Mouse (Mus musculus) small intestine, adult 2 months (tissue): ENCODE measurements around the gene Csmd2. TPM values are rescaled to one million over a fixed set of nuclear protein-coding genes. Genes with fewer than 3 reads are reported as not detected.

Source experiments
- H3K27ac ChIP-seq: fragments of 200-500 bp; 2 replicates; pipeline ENCODE4 v1.5.1; 2012; ENCODE audit warnings: low read depth, low read length, control low read depth, inconsistent platforms; ENCODE audit not compliant: insufficient read depth
- H3K27me3 ChIP-seq: fragments of 200-500 bp; 2 replicates; pipeline ENCODE4 v1.6.1; 2012; ENCODE audit warnings: mild to moderate bottlenecking, moderate library complexity, low read length, inconsistent platforms; ENCODE audit not compliant: control insufficient read depth, insufficient read depth
- H3K36me3 ChIP-seq: fragments of 200-500 bp; 2 replicates; pipeline ENCODE4 v1.6.1; 2012; ENCODE audit warnings: mild to moderate bottlenecking, low read length, control low read depth, inconsistent platforms; ENCODE audit not compliant: control insufficient read depth, insufficient read depth
- H3K4me1 ChIP-seq: fragments of 200-500 bp; 2 replicates; pipeline ENCODE4 v1.6.1; 2012; ENCODE audit warnings: low read length, inconsistent platforms, mixed read lengths; ENCODE audit not compliant: control insufficient read depth, insufficient read depth, insufficient read length
- H3K4me3 ChIP-seq: fragments of 200-500 bp; 2 replicates; pipeline ENCODE4 v1.5.1; 2012; ENCODE audit warnings: low read depth, mild to moderate bottlenecking, control low read depth, inconsistent platforms, low read length, moderate library complexity
- CTCF ChIP-seq: fragments of 200-500 bp; IDR thresholded peaks from 2 replicates; pipeline ENCODE4 v1.5.1; 2012; ENCODE audit warnings: low read depth, mild to moderate bottlenecking, control low read depth, inconsistent platforms, low read length, moderate library complexity, mixed read lengths; ENCODE audit not compliant: insufficient replicate concordance, insufficient read length; ENCODE audit errors: extremely low read depth
- POLR2A ChIP-seq: fragments of 200-500 bp; IDR thresholded peaks from 2 replicates; pipeline ENCODE4 v1.6.1; 2012; ENCODE audit warnings: low read depth, mild to moderate bottlenecking, control low read depth, inconsistent platforms, low read length, moderate library complexity
- WGBS: fragments of 180-500 bp; shearing (Covaris S2); methylation state at CpG from one replicate; pipeline ENCODE4 v1.1.7; 2018; 5-methylcytosine and 5-hydroxymethylcytosine counted together
- polyA plus RNA-seq: library from polyadenylated mRNA; depleted of rRNA; stranded (reverse); fragments of >200 nt; gene quantifications from 2 replicates; pipeline ENCODE4 v1.2.3, GENCODE M21; 2012

Gene Csmd2
- polyA plus RNA-seq, 1 experiment = 0.01 TPM

GRCm38 (mm10) chr4:128130611-128131142 lies 143.0 kb downstream of the Csmd2 start:
- Histone ChIP-seq H3K4me1 (no peaks in the 10 kb centered on the region), H3K36me3 (no peaks in the 10 kb centered on the region), H3K27me3 (no peaks in the 10 kb centered on the region), H3K4me3 (no peak overlapping the region), H3K27ac (no peak overlapping the region)
- no peak for TF ChIP-seq POLR2A
- TF ChIP-seq CTCF = no peak
- WGBS = 70% methylated on average over 4 of the region's 4 CpGs

- Histone ChIP-seq H3K27ac (no peak overlapping the region), H3K27me3 (no peaks in the 10 kb centered on the region)
- 74% methylated on average over 4 of the region's 4 CpGs for WGBS
These were observed 144.0 kb downstream of the Csmd2 start for GRCm38 (mm10) chr4:128131666-128132065.

GRCm38 (mm10) chr4:128132876-128133646 lies 145.4 kb downstream of the Csmd2 start:
- Histone ChIP-seq H3K27me3 (no peaks in the 10 kb centered on the region), H3K36me3 (no peaks in the 10 kb centered on the region), H3K27ac (no peak overlapping the region), H3K4me3 (no peak overlapping the region), H3K4me1 (no peaks in the 10 kb centered on the region)
- TF ChIP-seq POLR2A (no peak), CTCF (no peak)
- 75% methylated on average over 11 of the region's 11 CpGs for WGBS

More at GRCm38 (mm10) chr4:128131666-128132065, 144.0 kb downstream of the Csmd2 start:
- no peak overlapping the region for H3K4me3 ChIP-seq
- no peaks in the 10 kb centered on the region for H3K4me1 ChIP-seq
- no peaks in the 10 kb centered on the region for H3K36me3 ChIP-seq
- TF ChIP-seq CTCF (no peak), POLR2A (no peak)

GRCm38 (mm10) chr4:128134348-128134994 lies 146.8 kb downstream of the Csmd2 start:
- H3K4me1 ChIP-seq = no peaks in the 10 kb centered on the region
- no peak overlapping the region for H3K4me3 ChIP-seq
- no peak overlapping the region for H3K27ac ChIP-seq
- no peaks in the 10 kb centered on the region for H3K36me3 ChIP-seq
- TF ChIP-seq POLR2A (no peak), CTCF (no peak)
- no peaks in the 10 kb centered on the region for H3K27me3 ChIP-seq
- WGBS = 73% methylated on average over 11 of the region's 11 CpGs

GRCm38 (mm10) chr4:128135014-128135622 lies 147.5 kb downstream of the Csmd2 start:
- Histone ChIP-seq H3K4me3 (no peak overlapping the region), H3K4me1 (no peaks in the 10 kb centered on the region), H3K27me3 (no peaks in the 10 kb centered on the region), H3K27ac (no peak overlapping the region), H3K36me3 (no peaks in the 10 kb centered on the region)
- TF ChIP-seq CTCF (no peak), POLR2A (no peak)
- 79% methylated on average over 12 of the region's 12 CpGs for WGBS

GRCm38 (mm10) chr4:128139991-128140390 lies 152.3 kb downstream of the Csmd2 start:
- TF ChIP-seq POLR2A (no peak), CTCF (no peak)
- WGBS = 90% methylated on average over 2 of the region's 2 CpGs
- H3K27me3 ChIP-seq = no peaks in the 10 kb centered on the region
- H3K36me3 ChIP-seq = no peaks in the 10 kb centered on the region
- no peaks in the 10 kb centered on the region for H3K4me1 ChIP-seq
- H3K27ac ChIP-seq = no peak overlapping the region
- H3K4me3 ChIP-seq = no peak overlapping the region
